Mouse (Mus musculus) hindbrain, embryonic 14.5 days (tissue): Measurements from ENCODE around the gene Tbx2. TPM values are rescaled to one million over a fixed set of nuclear protein-coding genes. Genes with fewer than 3 reads are reported as not detected.
A peak's percentile ranks its signal among the peaks of the same experiment; 100 is the strongest.

Experiments used
- ATAC-seq: fragments of 200-750 bp; cut with Nextera tagmentation; 2 replicates; pipeline ENCODE4 v1.8.0; 2017; ENCODE audit warnings: moderate number of reproducible peaks, mild to moderate bottlenecking, moderate TSS enrichment, moderate library complexity; ENCODE audit not compliant: low FRiP score
- DNase-seq: peaks from one replicate; pipeline ENCODE4 v3.0.0-alpha.2; 2015; ENCODE audit warnings: low spot score
- H3K27ac ChIP-seq: fragments of 300-500 bp; sonication (generic); 2 replicates; pipeline ENCODE4 v1.5.1; 2014; ENCODE audit warnings: mild to moderate bottlenecking, moderate library complexity
- H3K27me3 ChIP-seq: fragments of 300-500 bp; sonication (generic); 2 replicates; pipeline ENCODE4 v1.6.1; 2014; ENCODE audit warnings: mild to moderate bottlenecking, low read length, mixed read lengths; ENCODE audit not compliant: control insufficient read depth, insufficient read depth
- H3K36me3 ChIP-seq: fragments of 300-500 bp; sonication (generic); replicated peaks from 2 replicates; pipeline ENCODE4 v1.6.1; 2014; ENCODE audit not compliant: control insufficient read depth, insufficient read depth
- H3K4me1 ChIP-seq: fragments of 300-500 bp; sonication (generic); replicated peaks from 2 replicates; pipeline ENCODE4 v1.6.1; 2014; ENCODE audit warnings: antibody characterized with exemption, low read length, mixed read lengths; ENCODE audit not compliant: control insufficient read depth, insufficient read depth
- H3K4me2 ChIP-seq: fragments of 300-500 bp; sonication (generic); replicated peaks from 2 replicates; pipeline ENCODE4 v1.6.1; 2014; ENCODE audit warnings: mild to moderate bottlenecking, moderate library complexity
- H3K4me3 ChIP-seq: fragments of 300-500 bp; sonication (generic); replicated peaks from 2 replicates; pipeline ENCODE4 v1.5.1; 2014; ENCODE audit warnings: mild to moderate bottlenecking, low read length
- H3K9ac ChIP-seq: fragments of 300-500 bp; sonication (generic); 2 replicates; pipeline ENCODE4 v1.6.1; 2014
- H3K9me3 ChIP-seq: fragments of 300-500 bp; sonication (generic); 2 replicates; pipeline ENCODE4 v1.6.1; 2016; ENCODE audit warnings: low read length; ENCODE audit not compliant: control insufficient read depth
- WGBS: fragments of 180-500 bp; shearing (Covaris S2); extraction: QIAGEN DNeasy Blood & Tissue Kit; methylation state at CpG from one replicate; pipeline ENCODE4 v1.1.7; 2014; 5-methylcytosine and 5-hydroxymethylcytosine counted together
- polyA plus RNA-seq: library from polyadenylated mRNA; unstranded; fragments of >200 nt; fragmentation: Nextera tagmentation; extraction: Ambion mirVana; gene quantifications from 2 replicates; pipeline ENCODE4 v1.2.1, GENCODE M21; 2014

Tbx2 gene
- polyA plus RNA-seq, 1 experiment from 2014 or later: 2.8 TPM

DNA sequence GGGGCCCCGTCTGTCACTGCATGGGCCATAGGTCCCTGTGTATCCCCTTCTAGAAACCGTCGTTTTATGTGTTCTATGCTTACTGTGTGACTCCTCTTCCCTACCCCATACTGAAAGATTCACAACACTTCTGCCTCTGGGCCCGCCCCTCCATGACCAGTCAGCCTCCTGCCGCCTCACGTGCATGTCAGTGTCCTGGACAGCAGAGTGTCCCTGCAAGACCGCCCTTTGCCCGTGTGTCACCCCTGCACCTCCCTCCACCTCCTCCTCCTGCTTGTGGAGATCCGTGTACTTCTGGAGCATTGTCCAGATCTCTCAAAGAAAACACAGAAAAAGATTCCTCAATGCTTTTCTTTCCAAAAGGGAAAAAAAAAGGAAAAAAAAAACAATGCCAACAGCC lies 10.7 kb upstream of the Tbx2 start:
- DNase-seq (no peak), ATAC-seq (no peak)
- H3K4me1 ChIP-seq: no peaks in the 10 kb centered on the region
- peaks cover 34% of the 10 kb centered on the region for H3K27me3 ChIP-seq
- no peaks in the 10 kb centered on the region for H3K9me3 ChIP-seq
- H3K9ac ChIP-seq: no peak overlapping the region
- no peak overlapping the region for H3K4me2 ChIP-seq
- no peak overlapping the region for H3K27ac ChIP-seq
- H3K36me3 ChIP-seq: no peaks in the 10 kb centered on the region
- 77% methylated on average over 9 of the region's 9 CpGs for WGBS
- no peak overlapping the region for H3K4me3 ChIP-seq

DNA sequence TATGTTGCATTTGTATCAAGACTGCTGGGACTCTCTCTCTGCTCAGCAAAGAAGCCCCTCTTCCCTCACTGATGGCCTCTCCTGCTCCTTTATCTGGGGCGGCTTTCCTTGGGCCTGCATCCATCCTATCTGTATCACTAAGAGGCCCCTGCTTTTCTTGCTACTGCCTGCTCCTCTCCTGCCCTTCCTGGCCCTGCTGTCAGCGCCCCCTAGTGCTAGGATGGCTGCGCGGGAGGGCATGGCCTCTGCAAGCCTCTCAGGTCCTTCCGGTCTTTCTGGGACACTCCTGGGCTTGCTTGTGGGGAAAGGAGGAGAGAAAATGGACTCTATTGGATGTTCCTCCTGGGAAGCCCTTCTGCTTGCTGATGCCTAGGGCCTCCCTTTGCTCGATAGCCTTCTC lies 9.2 kb upstream of the Tbx2 start:
- Histone ChIP-seq H3K27me3 (peaks cover 50% of the 10 kb centered on the region), H3K27ac (no peak overlapping the region), H3K4me3 (no peak overlapping the region), H3K4me2 (no peak overlapping the region), H3K9me3 (no peaks in the 10 kb centered on the region), H3K4me1 (no peaks in the 10 kb centered on the region), H3K9ac (no peak overlapping the region), H3K36me3 (no peaks in the 10 kb centered on the region)
- 14% methylated on average over 6 of the region's 6 CpGs for WGBS
- ATAC-seq (no peak), DNase-seq (no peak)

DNA sequence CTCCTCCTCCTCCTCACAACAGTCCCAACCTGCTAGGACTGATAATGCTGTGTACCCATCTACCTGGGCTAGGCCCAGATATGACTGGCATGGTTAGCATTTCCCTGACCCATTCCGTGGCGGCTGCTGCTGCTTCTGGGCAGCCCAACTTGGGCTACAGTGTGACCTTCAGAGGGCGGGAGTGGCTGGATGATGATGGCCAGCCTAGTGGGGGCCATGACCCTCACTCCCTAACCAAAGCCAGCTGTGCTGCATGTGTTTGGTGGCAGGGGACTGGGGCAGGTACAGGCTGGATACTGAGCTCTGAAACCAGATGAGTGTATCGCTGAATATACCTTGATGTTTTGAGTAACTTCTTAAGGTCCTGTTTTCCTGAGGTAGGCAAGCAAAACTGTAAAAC lies 8.6 kb upstream of the Tbx2 start:
- 96% methylated on average over 4 of the region's 4 CpGs for WGBS
- H3K27me3 ChIP-seq: peaks cover 56% of the 10 kb centered on the region

DNA sequence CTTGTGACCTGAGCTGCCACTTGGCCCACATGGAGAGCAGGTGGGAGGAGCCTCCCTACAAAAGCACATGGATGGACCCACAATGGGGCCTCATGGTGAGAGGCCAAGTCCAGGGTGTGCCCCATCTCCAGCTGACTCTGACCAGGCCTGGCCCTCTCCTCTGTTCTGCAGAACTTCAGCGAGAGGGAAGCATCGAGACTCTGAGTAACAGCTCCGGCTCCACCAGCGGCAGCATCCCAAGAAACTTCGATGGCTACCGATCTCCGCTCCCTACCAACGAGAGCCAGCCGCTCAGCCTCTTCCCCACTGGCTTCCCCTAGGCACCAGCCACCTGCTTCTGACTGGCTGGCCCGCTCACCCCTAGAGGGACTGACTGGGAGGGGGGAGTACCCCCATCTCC lies 7.3 kb upstream of the Tbx2 start:
- Histone ChIP-seq H3K4me3 (no peak overlapping the region), H3K4me1 (no peaks in the 10 kb centered on the region), H3K27me3 (peaks cover 68% of the 10 kb centered on the region), H3K9ac (no peak overlapping the region), H3K4me2 (no peak overlapping the region), H3K27ac (no peak overlapping the region), H3K36me3 (no peaks in the 10 kb centered on the region), H3K9me3 (no peaks in the 10 kb centered on the region)
- DNase-seq (no peak), ATAC-seq (no peak)
- 59% methylated on average over 10 of the region's 10 CpGs for WGBS

More for the DNA sequence above, 8.6 kb upstream of the Tbx2 start:
- no peaks in the 10 kb centered on the region for H3K4me1 ChIP-seq
- DNase-seq: no peak
- H3K4me2 ChIP-seq: no peak overlapping the region
- H3K4me3 ChIP-seq: no peak overlapping the region
- no peaks in the 10 kb centered on the region for H3K36me3 ChIP-seq
- H3K9me3 ChIP-seq: no peaks in the 10 kb centered on the region
- H3K27ac ChIP-seq: no peak overlapping the region
- no peak for ATAC-seq
- no peak overlapping the region for H3K9ac ChIP-seq

DNA sequence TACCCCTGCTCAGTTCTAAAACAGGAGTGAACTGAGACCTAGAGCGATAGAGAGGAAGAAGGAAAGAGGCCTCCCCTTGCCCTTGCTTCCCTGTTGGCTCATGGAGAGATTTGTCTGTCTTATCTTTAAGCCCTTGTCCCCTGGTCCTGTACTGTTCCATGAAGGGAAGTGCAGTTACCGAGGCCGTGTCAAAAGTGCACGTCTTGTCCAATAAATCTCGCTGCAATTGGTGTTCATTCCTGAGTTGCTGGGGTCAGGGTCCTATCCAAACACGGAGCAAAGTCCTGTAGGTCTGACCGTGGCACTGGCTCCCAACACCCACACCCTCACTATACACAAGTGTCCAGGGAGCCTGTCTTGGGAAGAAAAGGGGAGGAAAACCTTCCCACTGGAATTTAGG lies 6.5 kb upstream of the Tbx2 start:
- Histone ChIP-seq H3K4me2 (no peak overlapping the region), H3K4me1 (no peaks in the 10 kb centered on the region), H3K9ac (no peak overlapping the region), H3K9me3 (no peaks in the 10 kb centered on the region), H3K27me3 (peaks cover 76% of the 10 kb centered on the region), H3K4me3 (no peak overlapping the region), H3K36me3 (no peaks in the 10 kb centered on the region), H3K27ac (no peak overlapping the region)
- DNase-seq: no peak
- WGBS: 86% methylated on average over 7 of the region's 7 CpGs
- ATAC-seq: no peak

DNA sequence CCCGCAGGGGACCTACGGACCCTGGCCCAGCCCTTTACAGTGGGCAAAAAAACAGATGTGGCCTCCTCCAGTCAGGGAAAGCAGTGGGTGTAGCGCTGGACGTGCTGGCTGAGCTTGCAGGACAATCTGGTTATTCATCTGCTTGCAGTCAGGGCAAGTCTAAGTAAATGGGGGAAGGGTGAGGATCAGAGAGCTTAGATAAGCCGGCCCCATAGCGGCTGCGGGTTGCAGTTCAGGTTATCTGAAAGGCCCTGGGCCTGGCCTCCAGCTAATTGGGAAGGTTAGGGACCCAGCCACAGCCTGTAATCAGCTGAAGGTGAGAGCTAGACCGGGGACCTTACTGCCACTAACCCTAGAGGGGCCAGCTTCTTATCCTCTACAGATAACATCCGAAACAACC lies 5.0 kb upstream of the Tbx2 start:
- Histone ChIP-seq H3K9ac (no peak overlapping the region), H3K4me3 (no peak overlapping the region), H3K27ac (no peak overlapping the region), H3K4me2 (no peak overlapping the region), H3K27me3 (peaks cover 89% of the 10 kb centered on the region), H3K4me1 (no peaks in the 10 kb centered on the region), H3K9me3 (no peaks in the 10 kb centered on the region), H3K36me3 (no peaks in the 10 kb centered on the region)
- 19% methylated on average over 9 of the region's 9 CpGs for WGBS
- no peak for DNase-seq
- ATAC-seq: no peak

- H3K27me3 ChIP-seq: peaks cover 85% of the 10 kb centered on the region
Observed at GRCm38 (mm10) chr11:85828691-85829519, 3.4 kb upstream of the Tbx2 start.

GRCm38 (mm10) chr11:85829520-85830440 lies 2.6 kb upstream of the Tbx2 start:
- Histone ChIP-seq H3K4me3 (peak overlapping the region; percentile 11; the same call in 1 of the 2 replicates), H3K27me3 (peaks cover 86% of the 10 kb centered on the region), H3K27ac (no peak overlapping the region), H3K9ac (0 out of 2 replicates have a peak overlapping the region, but pooled peaks have one; percentile 8), H3K9me3 (no peaks in the 10 kb centered on the region), H3K4me2 (peak overlapping the region; percentile 43), H3K36me3 (no peaks in the 10 kb centered on the region), H3K4me1 (no peaks in the 10 kb centered on the region; the same call in 1 of the 2 replicates)
- WGBS: under 1% methylated on average over 60 of the region's 61 CpGs
- no peak for ATAC-seq
- DNase-seq: no peak

More at GRCm38 (mm10) chr11:85828691-85829519, 3.4 kb upstream of the Tbx2 start:
- H3K27ac ChIP-seq: no peak overlapping the region
- H3K4me3 ChIP-seq: no peak overlapping the region
- no peaks in the 10 kb centered on the region for H3K9me3 ChIP-seq
- DNase-seq (no peak), ATAC-seq (no peak)
- WGBS: 8% methylated on average over 38 of the region's 38 CpGs
- no peaks in the 10 kb centered on the region; the same call in 1 of the 2 replicates for H3K4me1 ChIP-seq
- no peaks in the 10 kb centered on the region for H3K36me3 ChIP-seq
- H3K9ac ChIP-seq: no peak overlapping the region
- H3K4me2 ChIP-seq: peak overlapping the region; percentile 43; the same call in 1 of the 2 replicates

- ATAC-seq (no peak), DNase-seq (no peak)
- H3K4me1 ChIP-seq: no peaks in the 10 kb centered on the region; the same call in 1 of the 2 replicates
- H3K36me3 ChIP-seq: no peaks in the 10 kb centered on the region
- H3K4me2 ChIP-seq: no peak overlapping the region; the same call in 1 of the 2 replicates
- H3K27me3 ChIP-seq: peaks cover 86% of the 10 kb centered on the region
- H3K9ac ChIP-seq: no peak overlapping the region
- no peaks in the 10 kb centered on the region for H3K9me3 ChIP-seq
- H3K27ac ChIP-seq: no peak overlapping the region
- no peak overlapping the region for H3K4me3 ChIP-seq
- under 1% methylated on average over 17 of the region's 17 CpGs for WGBS
Observed at GRCm38 (mm10) chr11:85830901-85831341, 1.4 kb upstream of the Tbx2 start.
